12 mouse cellular contexts compared by ENCODE assay signal in the genomic region with DNA sequence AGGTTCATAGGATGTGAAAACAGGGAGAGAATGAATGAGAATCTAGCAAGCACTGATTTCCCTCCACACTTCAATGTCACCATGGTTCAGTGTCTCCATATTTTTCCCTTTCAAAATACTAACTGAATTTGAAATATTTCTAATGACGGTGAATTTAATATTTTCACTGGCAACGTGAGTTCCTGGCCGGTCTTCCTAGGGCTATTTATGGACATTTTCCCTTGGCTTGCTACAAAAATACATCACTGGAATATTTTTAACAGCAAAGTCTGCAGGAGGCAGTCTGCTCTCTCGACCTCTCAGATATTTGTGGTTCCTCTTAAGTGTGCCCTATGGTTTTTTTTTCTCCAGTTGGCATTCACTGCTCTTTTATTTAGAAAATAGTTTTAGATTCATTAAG. TPM values are rescaled to one million over a fixed set of nuclear protein-coding genes. Genes with fewer than 3 reads are reported as not detected.
DNase-seq lines count a peak whose midpoint lies in the region; ATAC-seq and TF ChIP-seq lines count a peak whose summit lies in the region.
"Had no signal": no experiment of that assay in that cellular context is flagged by ENCODE, and none has a peak within 500 bp of the region (broad histone marks: within the 10 kb centered on the region; RNA-seq: fewer than 3 reads in every experiment).

No protein-coding gene starts in this region.

- H3K9me3 ChIP-seq in kidney, embryonic 15.5 days (replicated peaks), result no peaks in the 10 kb centered on the region
- no peaks in the 10 kb centered on the region for H3K9me3 ChIP-seq in kidney, embryonic 14.5 days (ENCODE audit: control insufficient read depth, low read length)
- no peaks in the 10 kb centered on the region for H3K9me3 ChIP-seq in CH12.LX (replicated peaks; ENCODE audit: low read length)
- no peaks in the 10 kb centered on the region for H3K9me3 ChIP-seq in heart, embryonic 15.5 days (replicated peaks)
- H3K9me3 ChIP-seq in liver, embryonic 11.5 days (ENCODE audit: control insufficient read depth, low read length), result no peaks in the 10 kb centered on the region
- H3K9me3 ChIP-seq: embryonic facial prominence, embryonic 15.5 days; stomach, embryonic 15.5 days had no signal

- dilution Hi-C loops in CH12.LX (cut with MboI; ENCODE audit: extremely low pct_ligation_motif_present, extremely low pct_unique_long_range_greater_than_20kb, low sequenced_read_pairs), result no loop called here

- TF ChIP-seq EP300 in CH12.LX (IDR thresholded peaks at IDR 0.05; ENCODE audit: low read length), result no peak

- H3K36me3 ChIP-seq in kidney, embryonic 15.5 days, result no peaks in the 10 kb centered on the region
- H3K36me3 ChIP-seq in kidney, embryonic 14.5 days (ENCODE audit: control insufficient read depth, insufficient read depth, low read length), result no peaks in the 10 kb centered on the region
- H3K36me3 ChIP-seq in CH12.LX (replicated peaks in 1 of 2; ENCODE audit: control insufficient read depth in 1 of 2, insufficient read depth in 1 of 2, low read length in 1 of 2), result no peaks in the 10 kb centered on the region
- H3K36me3 ChIP-seq in heart, embryonic 15.5 days, result no peaks in the 10 kb centered on the region
- no peaks in the 10 kb centered on the region for H3K36me3 ChIP-seq in liver, embryonic 11.5 days (ENCODE audit: control insufficient read depth, insufficient read depth, low read length)
- H3K36me3 ChIP-seq: embryonic facial prominence, embryonic 15.5 days; stomach, embryonic 15.5 days had no signal

- no peak overlapping the region for H3K9ac ChIP-seq in kidney, embryonic 15.5 days
- no peak overlapping the region for H3K9ac ChIP-seq in kidney, embryonic 14.5 days (ENCODE audit: low read depth, low read length)
- H3K9ac ChIP-seq in CH12.LX (ENCODE audit: insufficient read depth, low read depth), result no peak overlapping the region
- H3K9ac ChIP-seq in heart, embryonic 15.5 days, result no peak overlapping the region
- no peak overlapping the region for H3K9ac ChIP-seq in liver, embryonic 11.5 days (ENCODE audit: low read depth, low read length)
- H3K9ac ChIP-seq: embryonic facial prominence, embryonic 15.5 days; liver, embryonic 14.5 days; stomach, embryonic 15.5 days had no signal

- TF ChIP-seq CTCF in CH12.LX (conservative IDR thresholded peaks at IDR 0.05 in 1 of 2, IDR thresholded peaks at IDR 0.05 in 1 of 2; ENCODE audit: low read depth in 2 of 2, low read length in 2 of 2), result no peak

- no peak for DNase-seq in CH12.LX (ENCODE audit: extremely low read depth)
- peak; percentile 61 for DNase-seq in adipocyte (ENCODE audit: low spot score)
- DNase-seq in thymus, postnatal 36 days, result no peak
- DNase-seq in liver, embryonic 11.5 days (ENCODE audit: low spot score), result no peak
- DNase-seq: cerebellum, adult 11 months had no signal

- peak overlapping the region; percentile 37; the same call in 1 of the 2 replicates for H3K4me2 ChIP-seq in kidney, embryonic 15.5 days
- H3K4me2 ChIP-seq in kidney, embryonic 14.5 days (replicated peaks; ENCODE audit: low read depth, low read length), result no peak overlapping the region
- H3K4me2 ChIP-seq in CH12.LX (ENCODE audit: insufficient read depth, low read depth, poor library complexity, severe bottlenecking), result peak overlapping the region; percentile 30; the same call in 1 of the 2 replicates
- peak overlapping the region; percentile 39 for H3K4me2 ChIP-seq in heart, embryonic 15.5 days
- H3K4me2 ChIP-seq in liver, embryonic 11.5 days, result no peak overlapping the region
- H3K4me2 ChIP-seq: embryonic facial prominence, embryonic 15.5 days; stomach, embryonic 15.5 days had no signal

- ATAC-seq in kidney, embryonic 15.5 days (replicated peaks; ENCODE audit: low FRiP score), result no peak
- ATAC-seq in kidney, embryonic 14.5 days (ENCODE audit: low FRiP score, low TSS enrichment), result no peak
- no peak for ATAC-seq in heart, embryonic 15.5 days (replicated peaks; ENCODE audit: insufficient number of reproducible peaks, insufficient read depth, low FRiP score, low read depth)
- ATAC-seq in liver, embryonic 11.5 days (replicated peaks; ENCODE audit: low FRiP score), result no peak
- ATAC-seq: forebrain, embryonic 16.5 days had no signal

- no peak for TF ChIP-seq POLR2A in CH12.LX (IDR thresholded peaks at IDR 0.05; ENCODE audit: low read depth, low read length)

- H3K4me3 ChIP-seq in kidney, embryonic 15.5 days (replicated peaks), result no peak overlapping the region
- H3K4me3 ChIP-seq in kidney, embryonic 14.5 days (ENCODE audit: low read length), result no peak overlapping the region
- H3K4me3 ChIP-seq in CH12.LX (replicated peaks in 1 of 3; ENCODE audit: low read depth in 2 of 3, low read length in 2 of 3, poor library complexity in 1 of 3), result no peak overlapping the region
- no peak overlapping the region for H3K4me3 ChIP-seq in heart, embryonic 15.5 days
- no peak overlapping the region for H3K4me3 ChIP-seq in liver, embryonic 11.5 days (ENCODE audit: low read depth, low read length)
- H3K4me3 ChIP-seq: embryonic facial prominence, embryonic 15.5 days; stomach, embryonic 15.5 days had no signal

- H3K27me3 ChIP-seq in kidney, embryonic 15.5 days, result no peaks in the 10 kb centered on the region
- H3K27me3 ChIP-seq in kidney, embryonic 14.5 days (ENCODE audit: control insufficient read depth, insufficient read depth, low read length), result no peaks in the 10 kb centered on the region
- H3K27me3 ChIP-seq in CH12.LX (replicated peaks), result peaks cover 2% of the 10 kb centered on the region
- no peaks in the 10 kb centered on the region for H3K27me3 ChIP-seq in heart, embryonic 15.5 days
- no peaks in the 10 kb centered on the region for H3K27me3 ChIP-seq in liver, embryonic 11.5 days (replicated peaks; ENCODE audit: control insufficient read depth, insufficient read depth, low read length)
- H3K27me3 ChIP-seq: embryonic facial prominence, embryonic 15.5 days; stomach, embryonic 15.5 days had no signal

- no peaks in the 10 kb centered on the region for H3K79me2 ChIP-seq in CH12.LX (replicated peaks; ENCODE audit: control insufficient read depth, extremely low read depth, insufficient read depth, poor library complexity, severe bottlenecking)

- in situ Hi-C loops in CH12.LX (cut with MboI; ENCODE audit: low pct_ligation_motif_present, low pct_unique_long_range_greater_than_20kb, low sequenced_read_pairs), result no loop called here

- no peak for TF ChIP-seq RAD21 in CH12.LX (IDR thresholded peaks at IDR 0.05; ENCODE audit: low read depth, low read length)

- peaks cover 50% of the 10 kb centered on the region for H3K4me1 ChIP-seq in kidney, embryonic 15.5 days
- H3K4me1 ChIP-seq in kidney, embryonic 14.5 days (ENCODE audit: control insufficient read depth, insufficient read depth, low read length), result peaks cover 36% of the 10 kb centered on the region
- peaks cover 2 to 7% of the 10 kb centered on the region in 2 experiments; a peak in 3 of 4 replicates for H3K4me1 ChIP-seq in CH12.LX (ENCODE audit: control insufficient read depth in 1 of 2, insufficient read depth in 2 of 2)
- H3K4me1 ChIP-seq in heart, embryonic 15.5 days (replicated peaks), result peaks cover 40% of the 10 kb centered on the region
- peaks cover 7% of the 10 kb centered on the region for H3K4me1 ChIP-seq in liver, embryonic 11.5 days (replicated peaks; ENCODE audit: control insufficient read depth, insufficient read depth, low read length)
- H3K4me1 ChIP-seq: stomach, embryonic 15.5 days had no signal

- peak overlapping the region; percentile 81 for H3K27ac ChIP-seq in kidney, embryonic 15.5 days
- H3K27ac ChIP-seq in kidney, embryonic 14.5 days (ENCODE audit: low read depth, low read length), result no peak overlapping the region; the same call in 1 of the 2 replicates
- no peak overlapping the region for H3K27ac ChIP-seq in CH12.LX (ENCODE audit: insufficient read depth, low read depth)
- H3K27ac ChIP-seq in heart, embryonic 15.5 days, result peak overlapping the region; percentile 87
- H3K27ac ChIP-seq in liver, embryonic 11.5 days (ENCODE audit: low read depth, low read length), result no peak overlapping the region
- H3K27ac ChIP-seq: liver, embryonic 14.5 days; stomach, embryonic 15.5 days had no signal

- WGBS in kidney, embryonic 15.5 days, result 43% methylated on average over 4 of the region's 4 CpGs
- WGBS in kidney, embryonic 14.5 days, result 41% methylated on average over 4 of the region's 4 CpGs
- WGBS in heart, embryonic 15.5 days, result 12% methylated on average over 4 of the region's 4 CpGs
- WGBS in liver, embryonic 11.5 days, result 56% methylated on average over 4 of the region's 4 CpGs

TF ChIP-seq in CH12.LX, 34 proteins besides CTCF, POLR2A, EP300 and RAD21:
- TF ChIP-seq GABPA (IDR thresholded peaks at IDR 0.05; ENCODE audit: insufficient replicate concordance, low read depth, low read length) (no peak), HCFC1 (IDR thresholded peaks at IDR 0.05; ENCODE audit: low read depth, low read length) (no peak), RCOR1 (conservative IDR thresholded peaks at IDR 0.05; ENCODE audit: low read depth, low read length) (no peak), ETS1 (conservative IDR thresholded peaks at IDR 0.05; ENCODE audit: low read depth, low read length) (no peak), JUN (IDR thresholded peaks at IDR 0.05; ENCODE audit: insufficient read depth, low read depth, low read length) (no peak), E2F4 (IDR thresholded peaks at IDR 0.05; ENCODE audit: insufficient replicate concordance, low read depth, low read length) (no peak), CHD1 (IDR thresholded peaks at IDR 0.05; ENCODE audit: low read depth, low read length) (no peak)

RNA-seq across cellular contexts. Expression of gene Pdlim5, which starts 44.7 kb away (rescaled TPM):
- 45.8 and 46.6 TPM in 2 replicates for polyA plus RNA-seq in kidney, embryonic 15.5 days (2015; fragmentation: Nextera tagmentation; extraction: Ambion mirVana)
- 31.1 and 51.4 TPM in 2 replicates for polyA plus RNA-seq in kidney, embryonic 14.5 days (2014; fragmentation: Nextera tagmentation; extraction: Ambion mirVana)
- total RNA-seq in CH12.LX (2012; rRNA removed) (20.7 and 22.0 TPM in 2 replicates), CH12.LX (2014; rRNA removed) (22.8 and 23.2 TPM in 2 replicates)
- 22.8 and 24.6 TPM in 2 replicates for polyA plus RNA-seq in CH12.LX (2012; ENCODE audit: insufficient read length, low read depth)
- polyA plus RNA-seq in heart, embryonic 15.5 days (2015; fragmentation: Nextera tagmentation; extraction: Ambion mirVana), result 180 and 220 TPM in 2 replicates
- polyA plus RNA-seq in liver, embryonic 11.5 days (2014; fragmentation: Nextera tagmentation; extraction: Ambion mirVana), result 26.6 and 29.1 TPM in 2 replicates

RNA-seq across cellular contexts. Expression of gene Gbp5, which starts 53.6 kb away (rescaled TPM):
- polyA plus RNA-seq in kidney, embryonic 15.5 days (2015; fragmentation: Nextera tagmentation; extraction: Ambion mirVana), result 0.06 TPM in 2 replicates
- not detected in 2 replicates for polyA plus RNA-seq in kidney, embryonic 14.5 days (2014; fragmentation: Nextera tagmentation; extraction: Ambion mirVana)
- total RNA-seq in CH12.LX (2012; rRNA removed) (8.3 and 16.1 TPM in 2 replicates), CH12.LX (2014; rRNA removed) (1.3 and 1.8 TPM in 2 replicates)
- polyA plus RNA-seq in CH12.LX (2012; ENCODE audit: insufficient read length, low read depth), result 4.7 and 4.8 TPM in 2 replicates
- polyA plus RNA-seq in heart, embryonic 15.5 days (2015; fragmentation: Nextera tagmentation; extraction: Ambion mirVana), result 0.19 and 0.20 TPM in 2 replicates
- polyA plus RNA-seq in liver, embryonic 11.5 days (2014; fragmentation: Nextera tagmentation; extraction: Ambion mirVana), result 0.05 TPM in 1 of 2 replicates, not detected in the other
- polyA plus RNA-seq: forebrain, embryonic 16.5 days had no signal

Comparison
In these comparisons a context has a peak if more than half of its experiments do, and no peak if none do; other contexts are left out.
1. H3K27ac ChIP-seq: peak in kidney, embryonic 15.5 days (single experiment) and heart, embryonic 15.5 days (single experiment); none in kidney, embryonic 14.5 days (single experiment), CH12.LX (single experiment) and liver, embryonic 11.5 days (single experiment).
2. H3K4me2 ChIP-seq: peak in kidney, embryonic 15.5 days (single experiment), CH12.LX (single experiment) and heart, embryonic 15.5 days (single experiment); none in kidney, embryonic 14.5 days (single experiment) and liver, embryonic 11.5 days (single experiment).